Mouse (Mus musculus): ENCODE measurements around the gene Gm6356. TPM values are rescaled to one million over a fixed set of nuclear protein-coding genes. Genes with fewer than 3 reads are reported as not detected.
"Not testable (repeated sequence)": the region's sequence is repeated elsewhere in the genome, so short reads cannot be mapped to it uniquely, and the experiment has no call there.

Gene Gm6356
- not detected in 2 replicates for polyA plus RNA-seq (2014; fragmentation: Nextera tagmentation; extraction: Ambion mirVana)

DNA sequence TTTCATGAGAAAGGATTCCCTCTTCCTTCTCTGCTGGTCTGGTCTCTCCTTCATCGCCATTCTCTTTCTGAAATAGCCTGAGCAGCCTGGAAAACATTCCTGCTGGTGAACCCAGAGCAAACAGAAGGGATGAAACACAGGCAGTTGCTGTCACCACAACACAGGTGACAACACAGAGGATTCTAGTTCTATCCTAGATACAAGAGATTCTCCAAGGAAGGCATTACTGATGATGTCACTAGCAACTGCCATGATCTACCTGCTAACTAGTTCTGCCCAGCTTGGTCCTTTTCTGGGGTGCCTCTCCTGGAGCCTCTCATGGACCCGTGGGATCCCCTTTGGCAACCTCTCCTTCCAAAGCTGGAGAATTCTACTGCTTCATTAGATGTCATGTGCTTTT, at the start of gene Gm6356:
Gm6356 (minus strand) TSS at position 101 of the 400 bp plus-strand sequence.
- not testable (repeated sequence) for H3K9me3 ChIP-seq (replicated peaks; ENCODE audit: control insufficient read depth, low read length); DNase-seq (ENCODE audit: low spot score); H3K27me3 ChIP-seq (replicated peaks; ENCODE audit: control insufficient read depth, insufficient read depth, low read length); H3K36me3 ChIP-seq (ENCODE audit: control insufficient read depth, insufficient read depth, low read length); H3K9ac ChIP-seq (ENCODE audit: low read length); ATAC-seq; H3K27ac ChIP-seq (ENCODE audit: low read depth, low read length); H3K4me3 ChIP-seq (ENCODE audit: low read depth, low read length); H3K4me2 ChIP-seq (ENCODE audit: low read length); H3K4me1 ChIP-seq (ENCODE audit: control insufficient read depth, insufficient read depth, low read length)
- WGBS = 46% methylated on average over 1 of the region's 2 CpGs

Other genes with a start within 250 kb of the Gm6356 start
- gene Gm3636, start 231.5 kb downstream of the Gm6356 start, polyA plus RNA-seq (2014; fragmentation: Nextera tagmentation; extraction: Ambion mirVana) = 11.1 and 13.1 TPM in 2 replicates
- not detected in 2 replicates for gene Gm8362, start 199.4 kb downstream of the Gm6356 start, polyA plus RNA-seq (2014; fragmentation: Nextera tagmentation; extraction: Ambion mirVana)
- gene Gm3642, start 133.5 kb downstream of the Gm6356 start, polyA plus RNA-seq (2014; fragmentation: Nextera tagmentation; extraction: Ambion mirVana) = not detected in 2 replicates
- gene Gm3667, start 83.9 kb downstream of the Gm6356 start, polyA plus RNA-seq (2014; fragmentation: Nextera tagmentation; extraction: Ambion mirVana) = 6.6 and 7.6 TPM in 2 replicates
- gene Gm10406, start 53.6 kb upstream of the Gm6356 start, polyA plus RNA-seq (2014; fragmentation: Nextera tagmentation; extraction: Ambion mirVana) = 2.6 and 3.0 TPM in 2 replicates
- not detected in 2 replicates for gene Gm3685, start 71.2 kb upstream of the Gm6356 start, polyA plus RNA-seq (2014; fragmentation: Nextera tagmentation; extraction: Ambion mirVana)
- 5.9 and 7.3 TPM in 2 replicates for gene Gm3696, start 126.8 kb upstream of the Gm6356 start, polyA plus RNA-seq (2014; fragmentation: Nextera tagmentation; extraction: Ambion mirVana)
- not detected in 2 replicates for gene Gm6676, start 151.6 kb upstream of the Gm6356 start, polyA plus RNA-seq (2014; fragmentation: Nextera tagmentation; extraction: Ambion mirVana)
- 5.4 and 8.0 TPM in 2 replicates for gene Gm3512, start 200.7 kb upstream of the Gm6356 start, polyA plus RNA-seq (2014; fragmentation: Nextera tagmentation; extraction: Ambion mirVana)
- gene Gm16434, start 220.7 kb upstream of the Gm6356 start, polyA plus RNA-seq (2014; fragmentation: Nextera tagmentation; extraction: Ambion mirVana) = not detected in 2 replicates

All from forebrain, embryonic 14.5 days (tissue).